Mouse (Mus musculus): ENCODE measurements around the gene Tacr1.

DNA sequence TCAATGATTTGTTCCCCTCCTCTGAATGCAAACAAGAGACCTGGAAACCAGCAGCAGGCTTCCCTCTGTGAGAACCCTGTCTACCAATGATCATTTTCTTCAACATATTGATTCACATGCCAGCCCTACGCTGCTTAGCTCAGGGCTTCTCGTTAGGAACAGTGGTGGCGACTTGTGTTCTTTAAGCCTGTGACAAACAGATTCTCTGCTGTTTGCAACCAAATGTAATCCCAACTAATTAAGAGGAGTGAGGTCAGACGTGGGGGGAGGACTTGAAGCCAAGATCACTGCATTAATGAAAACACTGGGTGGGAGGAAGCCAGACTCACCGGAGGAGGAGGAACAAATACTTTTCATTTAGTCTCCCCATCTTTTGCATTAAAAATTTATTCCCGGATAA lies 27.6 kb downstream of the Tacr1 start:
- no peak for TF ChIP-seq POLR2A (IDR thresholded peaks at IDR 0.05; ENCODE audit: borderline replicate concordance, low read depth, low read length)
- TF ChIP-seq CTCF (IDR thresholded peaks at IDR 0.05; ENCODE audit: low read depth, low read length): no peak

Data from bone marrow macrophage, adult 2 months (primary cell).